Mouse (Mus musculus): Measurements from ENCODE around the gene Slc15a5.

- TF ChIP-seq CTCF (IDR thresholded peaks at IDR 0.05; ENCODE audit: extremely low read depth, insufficient read depth, low read length) (peak; percentile 35; the same call in 1 of the 2 replicates), POLR2A (IDR thresholded peaks at IDR 0.05; ENCODE audit: extremely low read depth, insufficient read depth, low read length) (no peak)
Measured at GRCm38 (mm10) chr6:138054166-138054565, 25.6 kb downstream of the Slc15a5 start.
